Mouse (Mus musculus) megakaryocyte, embryonic 14.5 days (primary cell): ENCODE measurements at regions not wholly inside any gene's neighbourhood (a gene's known extent, or its start where the extent isn't known, plus 50 kb on each side); places are given as distances from the start of the nearest gene placed in this dataset.

Source experiments
- FLI1 ChIP-seq: IDR thresholded peaks from 2 replicates; pipeline ENCODE4 v1.6.1; 2012; ENCODE audit warnings: low read length, inconsistent platforms, mixed read lengths
- GATA1 ChIP-seq: IDR thresholded peaks from 3 replicates; pipeline ENCODE4 v1.6.1; 2012; ENCODE audit warnings: mixed read lengths, low read length, inconsistent platforms, borderline replicate concordance

GRCm38 (mm10) chr12:70713499-70714280 is 111.6 kb upstream of the Frmd6 start:
- TF ChIP-seq GATA1 (no peak), FLI1 (no peak)
